Mouse (Mus musculus): ENCODE measurements around the gene Arglu1.

Gene Arglu1

GRCm38 (mm10) chr8:8647319-8647718 lies 43.0 kb downstream of the Arglu1 start:
- Histone ChIP-seq H3K36me3 (ENCODE audit: insufficient read depth, low read length) (no peaks in the 10 kb centered on the region), H3K4me1 (replicated peaks; ENCODE audit: low read depth, low read length) (peaks cover 81% of the 10 kb centered on the region), H3K4me3 (replicated peaks; ENCODE audit: low read length) (no peak overlapping the region), H3K9me3 (ENCODE audit: low read length) (no peaks in the 10 kb centered on the region), H3K27me3 (ENCODE audit: insufficient read depth, low read length) (peaks cover under 1% of the 10 kb centered on the region; the same call in 1 of the 2 replicates)
- no peak for TF ChIP-seq CTCF (conservative IDR thresholded peaks at IDR 0.05; ENCODE audit: low read length)
- no peak for TF ChIP-seq NANOG (IDR thresholded peaks at IDR 0.05; ENCODE audit: borderline replicate concordance, low read length)
- TF ChIP-seq POU5F1 (IDR thresholded peaks at IDR 0.05; ENCODE audit: borderline replicate concordance, low read length), result no peak

DNA sequence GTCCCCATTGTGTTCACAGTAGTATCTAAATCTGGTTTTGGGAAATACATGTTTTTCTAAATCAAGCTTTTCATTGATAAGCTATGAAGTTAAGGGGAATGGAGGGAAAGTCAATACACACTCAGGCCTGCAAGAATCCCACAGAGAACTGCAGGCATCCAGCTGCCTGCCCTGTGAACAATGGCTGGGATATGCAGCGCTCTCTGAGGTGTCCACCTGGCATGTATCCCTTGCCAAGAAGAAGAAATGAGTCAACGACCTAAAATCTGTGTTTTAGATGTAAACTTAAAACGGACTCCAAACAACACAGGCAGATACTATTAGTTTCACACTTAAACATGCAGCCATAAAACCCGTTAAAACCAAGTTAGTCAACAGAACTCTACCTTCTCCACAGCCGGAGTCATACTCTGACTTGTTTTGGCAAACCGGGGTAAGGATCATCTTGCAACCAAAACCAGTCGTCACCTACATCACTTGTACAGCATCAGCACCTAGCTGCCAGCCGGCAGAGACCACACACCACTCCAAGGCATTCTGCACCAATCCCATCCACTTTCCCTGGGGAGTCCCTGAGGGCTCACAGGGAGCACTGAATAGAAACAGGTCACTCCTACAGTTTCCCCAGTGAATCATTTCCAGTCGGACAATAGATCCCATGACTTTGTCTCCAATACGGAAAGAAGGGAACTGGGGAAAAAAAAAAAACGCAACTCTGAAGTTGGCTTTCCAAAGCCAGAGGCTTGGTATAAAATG lies 46.0 kb downstream of the Arglu1 start:
- TF ChIP-seq CTCF (conservative IDR thresholded peaks at IDR 0.05; ENCODE audit: low read length) (no peak), POU5F1 (IDR thresholded peaks at IDR 0.05; ENCODE audit: borderline replicate concordance, low read length) (no peak), NANOG (IDR thresholded peaks at IDR 0.05; ENCODE audit: borderline replicate concordance, low read length) (no peak)

GRCm38 (mm10) chr8:8640264-8640588 lies 50.1 kb downstream of the Arglu1 start:
- no peak for TF ChIP-seq POU5F1 (IDR thresholded peaks at IDR 0.05; ENCODE audit: borderline replicate concordance, low read length)
- TF ChIP-seq CTCF (conservative IDR thresholded peaks at IDR 0.05; ENCODE audit: low read length), result no peak
- no peak for TF ChIP-seq NANOG (IDR thresholded peaks at IDR 0.05; ENCODE audit: borderline replicate concordance, low read length)

More for the DNA sequence above, 46.0 kb downstream of the Arglu1 start:
- Histone ChIP-seq H3K9me3 (ENCODE audit: low read length) (no peaks in the 10 kb centered on the region), H3K4me1 (replicated peaks; ENCODE audit: low read depth, low read length) (peaks cover 78% of the 10 kb centered on the region), H3K4me3 (replicated peaks; ENCODE audit: low read length) (no peak overlapping the region), H3K27me3 (ENCODE audit: insufficient read depth, low read length) (no peaks in the 10 kb centered on the region), H3K36me3 (ENCODE audit: insufficient read depth, low read length) (no peaks in the 10 kb centered on the region)

GRCm38 (mm10) chr8:8639569-8640263 lies 50.6 kb downstream of the Arglu1 start:
- Histone ChIP-seq H3K4me1 (replicated peaks; ENCODE audit: low read depth, low read length) (peaks cover 49% of the 10 kb centered on the region), H3K27me3 (ENCODE audit: insufficient read depth, low read length) (no peaks in the 10 kb centered on the region), H3K9me3 (ENCODE audit: low read length) (no peaks in the 10 kb centered on the region), H3K4me3 (replicated peaks; ENCODE audit: low read length) (no peak overlapping the region), H3K36me3 (ENCODE audit: insufficient read depth, low read length) (no peaks in the 10 kb centered on the region)
- no peak for TF ChIP-seq NANOG (IDR thresholded peaks at IDR 0.05; ENCODE audit: borderline replicate concordance, low read length)
- TF ChIP-seq CTCF (conservative IDR thresholded peaks at IDR 0.05; ENCODE audit: low read length), result no peak
- TF ChIP-seq POU5F1 (IDR thresholded peaks at IDR 0.05; ENCODE audit: borderline replicate concordance, low read length), result no peak

More at GRCm38 (mm10) chr8:8640264-8640588, 50.1 kb downstream of the Arglu1 start:
- H3K4me3 ChIP-seq (replicated peaks; ENCODE audit: low read length), result no peak overlapping the region
- peaks cover 54% of the 10 kb centered on the region for H3K4me1 ChIP-seq (replicated peaks; ENCODE audit: low read depth, low read length)
- no peaks in the 10 kb centered on the region for H3K9me3 ChIP-seq (ENCODE audit: low read length)
- H3K36me3 ChIP-seq (ENCODE audit: insufficient read depth, low read length), result no peaks in the 10 kb centered on the region
- H3K27me3 ChIP-seq (ENCODE audit: insufficient read depth, low read length), result no peaks in the 10 kb centered on the region

DNA sequence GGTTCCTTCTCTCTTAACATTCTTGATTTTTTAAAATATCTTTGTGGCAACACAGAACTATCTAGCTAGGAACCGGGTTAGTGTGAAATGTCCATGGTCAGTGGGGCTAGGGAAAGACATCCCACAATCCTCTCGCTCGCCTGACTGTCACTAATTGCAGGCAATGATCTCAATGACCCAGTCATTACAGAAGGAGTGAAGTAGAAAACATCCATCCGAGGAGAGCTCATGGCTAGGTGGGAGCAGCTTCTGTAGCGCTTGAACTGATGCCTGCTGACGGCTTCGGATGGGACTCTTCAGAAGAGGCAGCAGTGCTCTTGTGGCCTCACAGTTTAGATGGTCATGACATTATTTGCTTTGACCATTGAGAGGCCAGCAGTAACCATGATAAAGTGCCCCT lies 58.9 kb downstream of the Arglu1 start:
- H3K27me3 ChIP-seq (ENCODE audit: insufficient read depth, low read length), result no peaks in the 10 kb centered on the region
- H3K9me3 ChIP-seq (ENCODE audit: low read length), result no peaks in the 10 kb centered on the region
- H3K4me1 ChIP-seq (replicated peaks; ENCODE audit: low read depth, low read length), result peaks cover 5% of the 10 kb centered on the region
- no peak overlapping the region for H3K4me3 ChIP-seq (replicated peaks; ENCODE audit: low read length)
- TF ChIP-seq CTCF (conservative IDR thresholded peaks at IDR 0.05; ENCODE audit: low read length) (no peak), NANOG (IDR thresholded peaks at IDR 0.05; ENCODE audit: borderline replicate concordance, low read length) (no peak), POU5F1 (IDR thresholded peaks at IDR 0.05; ENCODE audit: borderline replicate concordance, low read length) (no peak)
- H3K36me3 ChIP-seq (ENCODE audit: insufficient read depth, low read length), result no peaks in the 10 kb centered on the region

DNA sequence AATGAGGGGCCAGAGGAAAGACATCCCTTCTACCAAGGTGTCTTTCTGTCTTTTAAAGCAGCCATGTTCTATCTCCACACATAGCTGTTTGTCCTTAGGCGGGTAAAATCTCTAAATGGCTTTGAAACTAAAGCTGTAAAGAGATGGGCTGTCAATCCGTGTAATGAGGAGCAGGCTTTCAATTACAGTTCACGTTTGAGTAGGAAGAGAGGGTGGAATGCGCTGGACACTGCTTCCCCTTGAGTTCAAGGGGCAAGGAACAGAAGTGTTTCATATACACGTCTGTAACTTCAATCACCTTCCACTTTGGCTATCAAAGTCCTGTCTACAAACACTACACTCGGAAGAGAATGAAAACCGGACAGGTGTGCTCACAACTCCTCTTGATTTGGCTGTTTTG lies 66.3 kb downstream of the Arglu1 start:
- Histone ChIP-seq H3K4me3 (replicated peaks; ENCODE audit: low read length) (no peak overlapping the region), H3K4me1 (replicated peaks; ENCODE audit: low read depth, low read length) (peaks cover 41% of the 10 kb centered on the region), H3K9me3 (ENCODE audit: low read length) (no peaks in the 10 kb centered on the region), H3K36me3 (ENCODE audit: insufficient read depth, low read length) (0 out of 2 replicates have a peak, but pooled peaks cover 3% of the 10 kb centered on the region), H3K27me3 (ENCODE audit: insufficient read depth, low read length) (peaks cover 36% of the 10 kb centered on the region)
- TF ChIP-seq POU5F1 (IDR thresholded peaks at IDR 0.05; ENCODE audit: borderline replicate concordance, low read length) (no peak), NANOG (IDR thresholded peaks at IDR 0.05; ENCODE audit: borderline replicate concordance, low read length) (no peak), CTCF (conservative IDR thresholded peaks at IDR 0.05; ENCODE audit: low read length) (no peak)

- Histone ChIP-seq H3K36me3 (ENCODE audit: insufficient read depth, low read length) (0 out of 2 replicates have a peak, but pooled peaks cover 3% of the 10 kb centered on the region), H3K9me3 (ENCODE audit: low read length) (no peaks in the 10 kb centered on the region), H3K27me3 (ENCODE audit: insufficient read depth, low read length) (peaks cover 36% of the 10 kb centered on the region), H3K4me1 (replicated peaks; ENCODE audit: low read depth, low read length) (peaks cover 46% of the 10 kb centered on the region), H3K4me3 (replicated peaks; ENCODE audit: low read length) (no peak overlapping the region)
- TF ChIP-seq NANOG (IDR thresholded peaks at IDR 0.05; ENCODE audit: borderline replicate concordance, low read length) (no peak), CTCF (conservative IDR thresholded peaks at IDR 0.05; ENCODE audit: low read length) (no peak), POU5F1 (IDR thresholded peaks at IDR 0.05; ENCODE audit: borderline replicate concordance, low read length) (no peak)
Measured at GRCm38 (mm10) chr8:8623486-8623885, 66.8 kb downstream of the Arglu1 start.

GRCm38 (mm10) chr8:8622476-8622875 lies 67.8 kb downstream of the Arglu1 start:
- TF ChIP-seq CTCF (conservative IDR thresholded peaks at IDR 0.05; ENCODE audit: low read length) (no peak), POU5F1 (IDR thresholded peaks at IDR 0.05; ENCODE audit: borderline replicate concordance, low read length) (no peak), NANOG (IDR thresholded peaks at IDR 0.05; ENCODE audit: borderline replicate concordance, low read length) (no peak)
- H3K4me1 ChIP-seq (replicated peaks; ENCODE audit: low read depth, low read length), result peaks cover 48% of the 10 kb centered on the region
- H3K4me3 ChIP-seq (replicated peaks; ENCODE audit: low read length), result no peak overlapping the region
- no peaks in the 10 kb centered on the region for H3K9me3 ChIP-seq (ENCODE audit: low read length)
- peaks cover 36% of the 10 kb centered on the region for H3K27me3 ChIP-seq (ENCODE audit: insufficient read depth, low read length)
- H3K36me3 ChIP-seq (ENCODE audit: insufficient read depth, low read length), result 0 out of 2 replicates have a peak, but pooled peaks cover 3% of the 10 kb centered on the region

Data from E14TG2a.4 (cell line).